Mouse (Mus musculus) lung, embryonic 14.5 days (tissue): ENCODE data around the gene Ptprg. TPM values are rescaled to one million over a fixed set of nuclear protein-coding genes. Genes with fewer than 3 reads are reported as not detected.
A peak's percentile ranks its signal among the peaks of the same experiment; 100 is the strongest.
"Not testable (repeated sequence)": the region's sequence is repeated elsewhere in the genome, so short reads cannot be mapped to it uniquely, and the experiment has no call there.

Experiments
- ATAC-seq: fragments of 200-750 bp; cut with Nextera tagmentation; 2 replicates; pipeline ENCODE4 v1.8.0; 2017; ENCODE audit warnings: mild to moderate bottlenecking, moderate TSS enrichment, moderate library complexity; ENCODE audit not compliant: insufficient read depth
- DNase-seq: peaks from one replicate; pipeline ENCODE4 v3.0.0-alpha.2; 2015
- H3K27ac ChIP-seq: fragments of 300-500 bp; sonication (generic); 2 replicates; pipeline ENCODE4 v1.5.1; 2014; ENCODE audit warnings: low read depth, mild to moderate bottlenecking, moderate library complexity
- H3K27me3 ChIP-seq: fragments of 300-500 bp; sonication (generic); 2 replicates; pipeline ENCODE4 v1.6.1; 2014; ENCODE audit warnings: low read length, control low read depth; ENCODE audit not compliant: insufficient read depth
- H3K36me3 ChIP-seq: fragments of 300-500 bp; sonication (generic); 2 replicates; pipeline ENCODE4 v1.6.1; 2014; ENCODE audit warnings: control low read depth; ENCODE audit not compliant: insufficient read depth
- H3K4me1 ChIP-seq: fragments of 300-500 bp; sonication (generic); 2 replicates; pipeline ENCODE4 v1.6.1; 2014; ENCODE audit warnings: antibody characterized with exemption, control low read depth; ENCODE audit not compliant: insufficient read depth
- H3K4me2 ChIP-seq: fragments of 300-500 bp; sonication (generic); 2 replicates; pipeline ENCODE4 v1.6.1; 2014; ENCODE audit warnings: mild to moderate bottlenecking
- H3K4me3 ChIP-seq: fragments of 300-500 bp; sonication (generic); 2 replicates; pipeline ENCODE4 v1.5.1; 2014; ENCODE audit warnings: low read depth, low read length
- H3K9ac ChIP-seq: fragments of 300-500 bp; sonication (generic); 2 replicates; pipeline ENCODE4 v1.6.1; 2014
- H3K9me3 ChIP-seq: fragments of 300-500 bp; sonication (generic); 2 replicates; pipeline ENCODE4 v1.6.1; 2016; ENCODE audit warnings: low read depth, low read length, control low read depth
- CTCF ChIP-seq: IDR thresholded peaks from 2 replicates; pipeline ENCODE4 v1.5.1; 2016; ENCODE audit warnings: antibody characterized with exemption, low read depth
- WGBS: fragments of 180-500 bp; shearing (Covaris S2); extraction: QIAGEN DNeasy Blood & Tissue Kit; methylation state at CpG from one replicate; pipeline ENCODE4 v1.1.7; 2014; 5-methylcytosine and 5-hydroxymethylcytosine counted together
- polyA plus RNA-seq: library from polyadenylated mRNA; unstranded; fragments of >200 nt; fragmentation: Nextera tagmentation; extraction: Ambion mirVana; gene quantifications from 2 replicates; pipeline ENCODE4 v1.2.1, GENCODE M21; 2014

Ptprg gene
- polyA plus RNA-seq, 1 experiment from 2014 or later, result 43.2 TPM

GRCm38 (mm10) chr14:11802355-11803035 lies 249.2 kb downstream of the Ptprg start:
- WGBS, result 45% methylated on average over 4 of the region's 4 CpGs
- Histone ChIP-seq H3K27me3 (no peaks in the 10 kb centered on the region), H3K9me3 (no peaks in the 10 kb centered on the region), H3K36me3 (no peaks in the 10 kb centered on the region), H3K27ac (no peak overlapping the region), H3K9ac (no peak overlapping the region), H3K4me1 (peaks cover 12% of the 10 kb centered on the region), H3K4me3 (no peak overlapping the region), H3K4me2 (no peak overlapping the region)
- ATAC-seq, result peak; percentile 59; the same call in 1 of the 2 replicates
- no peak for TF ChIP-seq CTCF
- DNase-seq, result peak; percentile 77

GRCm38 (mm10) chr14:11806674-11807073 lies 253.3 kb downstream of the Ptprg start:
- Histone ChIP-seq H3K4me2 (no peak overlapping the region), H3K27me3 (no peaks in the 10 kb centered on the region), H3K36me3 (no peaks in the 10 kb centered on the region), H3K4me1 (peaks cover 13% of the 10 kb centered on the region), H3K9ac (no peak overlapping the region), H3K4me3 (no peak overlapping the region), H3K9me3 (no peaks in the 10 kb centered on the region), H3K27ac (no peak overlapping the region)
- ATAC-seq, result no peak
- TF ChIP-seq CTCF, result peak; percentile 21
- 39% methylated on average over 5 of the region's 5 CpGs for WGBS
- DNase-seq, result no peak

GRCm38 (mm10) chr14:11807465-11807864 lies 254.1 kb downstream of the Ptprg start:
- H3K36me3 ChIP-seq, result no peaks in the 10 kb centered on the region
- H3K4me2 ChIP-seq, result no peak overlapping the region
- 49% methylated on average over 4 of the region's 4 CpGs for WGBS
- H3K4me3 ChIP-seq, result no peak overlapping the region
- no peaks in the 10 kb centered on the region for H3K27me3 ChIP-seq
- DNase-seq (no peak), ATAC-seq (no peak)
- no peak overlapping the region for H3K9ac ChIP-seq
- no peaks in the 10 kb centered on the region for H3K9me3 ChIP-seq
- TF ChIP-seq CTCF, result no peak
- H3K4me1 ChIP-seq, result peaks cover 9% of the 10 kb centered on the region; the same call in 1 of the 2 replicates
- no peak overlapping the region for H3K27ac ChIP-seq

- TF ChIP-seq CTCF, result no peak
- Histone ChIP-seq H3K4me2 (no peak overlapping the region), H3K9me3 (no peaks in the 10 kb centered on the region), H3K9ac (no peak overlapping the region), H3K27ac (no peak overlapping the region), H3K27me3 (no peaks in the 10 kb centered on the region), H3K4me3 (no peak overlapping the region), H3K36me3 (no peaks in the 10 kb centered on the region), H3K4me1 (0 out of 2 replicates have a peak, but pooled peaks cover 6% of the 10 kb centered on the region)
- ATAC-seq, result no peak
- WGBS, result 66% methylated on average over 7 of the region's 7 CpGs
- peak; percentile 16 for DNase-seq
These were observed 257.9 kb downstream of the Ptprg start for GRCm38 (mm10) chr14:11811142-11811761.

- ATAC-seq (no peak), DNase-seq (no peak)
- TF ChIP-seq CTCF, result no peak
- Histone ChIP-seq H3K27me3 (no peaks in the 10 kb centered on the region), H3K9ac (no peak overlapping the region), H3K4me2 (no peak overlapping the region), H3K4me3 (no peak overlapping the region), H3K9me3 (no peaks in the 10 kb centered on the region), H3K4me1 (0 out of 2 replicates have a peak, but pooled peaks cover 6% of the 10 kb centered on the region), H3K36me3 (no peaks in the 10 kb centered on the region), H3K27ac (no peak overlapping the region)
- WGBS, result 85% methylated on average over 7 of the region's 7 CpGs
These were observed 259.0 kb downstream of the Ptprg start for GRCm38 (mm10) chr14:11812291-11812690.

GRCm38 (mm10) chr14:11814811-11815210 lies 261.5 kb downstream of the Ptprg start:
- H3K9ac ChIP-seq, H3K4me2 ChIP-seq, H3K4me1 ChIP-seq, H3K27me3 ChIP-seq, H3K36me3 ChIP-seq, DNase-seq, H3K9me3 ChIP-seq, H3K27ac ChIP-seq, H3K4me3 ChIP-seq, ATAC-seq: not testable (repeated sequence)
- WGBS, result 38% methylated on average over 4 of the region's 4 CpGs

GRCm38 (mm10) chr14:11817236-11817635 lies 263.9 kb downstream of the Ptprg start:
- no peak overlapping the region for H3K4me3 ChIP-seq
- ATAC-seq (no peak), DNase-seq (no peak)
- WGBS, result 75% methylated on average over 6 of the region's 6 CpGs
- no peak overlapping the region for H3K9ac ChIP-seq
- H3K36me3 ChIP-seq, result no peaks in the 10 kb centered on the region
- H3K27me3 ChIP-seq, result no peaks in the 10 kb centered on the region
- no peak overlapping the region for H3K27ac ChIP-seq
- H3K9me3 ChIP-seq, result no peaks in the 10 kb centered on the region
- no peak overlapping the region for H3K4me2 ChIP-seq
- H3K4me1 ChIP-seq, result no peaks in the 10 kb centered on the region
- TF ChIP-seq CTCF, result no peak
